Mouse (Mus musculus) ES-E14 (cell line): ENCODE measurements around the gene St7.

ENCODE experiments used
- CHD2 ChIP-seq: IDR thresholded peaks from 2 replicates; pipeline ENCODE4 v1.6.1; 2014; ENCODE audit warnings: mild to moderate bottlenecking, low read depth, low read length, inconsistent platforms
- MAFK ChIP-seq: IDR thresholded peaks from 2 replicates; pipeline ENCODE4 v1.6.1; 2014; ENCODE audit warnings: mild to moderate bottlenecking, low read depth, low read length, inconsistent platforms; ENCODE audit not compliant: insufficient read depth
- ZNF384 ChIP-seq: IDR thresholded peaks from 2 replicates; pipeline ENCODE4 v1.6.1; 2012; ENCODE audit warnings: low read depth, low read length, inconsistent platforms

GRCm38 (mm10) chr6:17946456-17946855 lies 253.7 kb downstream of the St7 start:
- TF ChIP-seq ZNF384 (no peak), CHD2 (no peak), MAFK (no peak)
